Mouse (Mus musculus): ENCODE measurements around the gene Fkbp7. TPM values are rescaled to one million over a fixed set of nuclear protein-coding genes. Genes with fewer than 3 reads are reported as not detected.
A peak's percentile ranks its signal among the peaks of the same experiment; 100 is the strongest.

The Fkbp7 gene
- total RNA-seq, 1 experiment from 2014 or later = 16.3 TPM

DNA sequence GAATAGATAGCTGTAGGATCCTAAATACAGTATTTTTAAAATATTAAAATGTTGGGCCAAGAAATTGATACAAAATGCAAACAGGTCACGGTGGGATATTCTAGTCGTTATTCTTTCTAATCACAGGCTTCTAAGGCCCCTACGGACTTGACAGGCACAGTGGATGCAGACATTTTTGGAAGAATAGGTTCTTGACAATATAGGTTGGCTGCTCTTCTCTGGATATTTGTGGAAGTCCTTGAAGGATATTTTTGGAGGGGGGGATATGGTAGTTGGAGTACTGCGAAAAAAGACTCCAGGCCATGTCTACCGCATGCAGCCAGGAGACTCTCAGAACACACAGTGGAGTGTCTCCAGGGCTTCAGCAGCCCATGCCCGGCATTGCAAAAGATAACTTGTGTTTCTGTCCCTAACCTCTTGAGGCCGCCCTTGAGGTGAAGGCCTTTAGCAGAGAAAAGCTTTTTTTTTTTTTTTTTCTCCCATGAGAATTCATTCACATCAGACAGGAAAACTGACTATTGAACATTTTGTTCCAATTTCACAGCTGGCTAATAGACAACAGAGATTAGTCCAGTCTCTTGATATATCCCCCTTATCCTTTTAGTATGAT lies 661 bp upstream of the Fkbp7 start:
- peak; percentile 43 to 60; a peak in 3 of 4 replicates for ATAC-seq (replicated peaks in 1 of 2; ENCODE audit: insufficient read depth in 1 of 2, low FRiP score in 2 of 2, low TSS enrichment in 1 of 2, low read depth in 1 of 2, poor library complexity in 2 of 2, severe bottlenecking in 2 of 2)

DNA sequence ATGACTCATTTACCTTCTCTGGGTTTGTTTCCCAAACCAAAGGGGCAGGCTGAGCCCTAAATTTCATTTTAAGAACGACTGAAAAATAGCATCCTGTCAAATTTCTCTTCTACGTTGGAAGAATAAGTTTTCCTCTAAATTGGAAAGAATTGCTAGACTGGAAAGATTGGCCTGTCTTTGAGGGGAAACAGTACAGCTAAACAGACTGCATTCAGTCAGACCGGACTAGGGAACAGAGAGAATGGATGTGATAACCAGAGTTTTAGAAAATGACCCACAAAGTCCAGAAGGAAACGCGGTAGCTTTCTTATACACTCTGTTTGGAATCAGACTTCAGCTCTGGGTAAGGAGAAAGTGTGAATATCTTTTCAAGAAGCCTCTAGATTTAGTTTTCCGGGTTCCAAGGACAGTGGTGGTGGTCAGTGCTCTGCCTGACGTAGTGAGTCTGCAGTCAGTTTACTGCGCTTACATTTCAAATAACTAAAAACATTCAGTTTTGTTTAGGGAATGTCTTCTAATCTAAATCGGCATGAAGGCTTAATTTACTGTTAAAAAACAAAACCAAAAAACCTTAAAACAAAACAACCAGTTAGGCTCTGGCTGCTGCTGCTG lies 676 bp downstream of the Fkbp7 start:
- ATAC-seq (replicated peaks in 1 of 2; ENCODE audit: insufficient read depth in 1 of 2, low FRiP score in 2 of 2, low TSS enrichment in 1 of 2, low read depth in 1 of 2, poor library complexity in 2 of 2, severe bottlenecking in 2 of 2) = no peak

DNA sequence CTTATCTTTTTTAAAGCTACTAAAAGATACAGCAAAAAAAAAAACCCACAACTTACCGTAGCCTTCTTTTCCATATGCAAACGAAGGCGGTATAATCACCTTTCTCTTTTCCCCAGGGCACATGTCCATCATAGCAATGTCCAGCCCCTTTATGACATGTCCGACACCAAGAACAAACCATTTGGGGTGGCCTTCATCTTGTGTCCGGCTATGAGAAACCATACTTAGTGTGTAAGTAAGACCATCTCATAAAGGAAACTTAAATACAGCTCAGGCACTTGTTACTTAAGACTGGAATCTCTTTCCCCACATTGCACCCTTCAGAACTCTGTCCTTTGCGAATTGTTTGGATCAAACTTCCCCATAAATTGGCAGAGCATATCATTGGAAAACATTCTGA lies 1.3 kb downstream of the Fkbp7 start:
- no peak for ATAC-seq (replicated peaks in 1 of 2; ENCODE audit: insufficient read depth in 1 of 2, low FRiP score in 2 of 2, low TSS enrichment in 1 of 2, low read depth in 1 of 2, poor library complexity in 2 of 2, severe bottlenecking in 2 of 2)

DNA sequence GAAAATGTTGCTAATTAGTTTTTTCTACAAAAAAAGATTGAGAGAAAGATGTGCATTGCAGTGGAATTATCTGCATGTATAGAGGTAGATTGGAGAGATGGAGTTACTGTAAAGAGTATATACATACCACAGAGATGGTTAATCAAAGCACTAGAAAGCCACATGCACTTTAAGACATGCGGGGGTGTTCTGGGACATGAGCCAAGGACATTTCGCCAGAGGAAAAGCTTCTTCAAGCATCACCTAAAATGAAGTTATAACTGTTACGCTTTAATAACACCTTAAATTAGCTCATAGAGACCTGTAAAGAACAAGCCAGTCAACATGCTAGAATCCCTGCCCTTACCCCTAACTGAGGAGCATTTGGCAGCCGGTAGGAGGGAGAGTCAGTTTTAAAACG lies 5.7 kb downstream of the Fkbp7 start:
- no peak for ATAC-seq (replicated peaks in 1 of 2; ENCODE audit: insufficient read depth in 1 of 2, low FRiP score in 2 of 2, low TSS enrichment in 1 of 2, low read depth in 1 of 2, poor library complexity in 2 of 2, severe bottlenecking in 2 of 2)

DNA sequence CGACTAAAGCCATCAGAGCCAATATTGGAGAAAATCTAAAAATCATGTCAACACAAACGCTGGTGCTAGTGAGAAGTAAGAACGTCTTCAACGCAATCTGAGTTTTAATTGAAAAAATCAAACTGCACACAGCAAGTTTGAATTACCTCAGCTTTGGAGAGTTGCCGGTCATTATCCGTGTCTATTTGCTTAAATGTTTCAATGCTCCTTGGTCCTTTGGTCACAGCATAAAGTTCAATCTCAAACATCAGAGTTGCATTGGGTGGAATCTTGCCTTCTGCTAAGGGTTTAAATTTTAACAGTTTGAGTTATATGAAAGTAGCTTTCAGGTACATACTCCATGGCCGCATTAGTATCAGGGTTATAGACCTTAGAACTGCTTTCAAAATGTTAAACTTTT lies 7.4 kb downstream of the Fkbp7 start:
- ATAC-seq (replicated peaks in 1 of 2; ENCODE audit: insufficient read depth in 1 of 2, low FRiP score in 2 of 2, low TSS enrichment in 1 of 2, low read depth in 1 of 2, poor library complexity in 2 of 2, severe bottlenecking in 2 of 2) = no peak

DNA sequence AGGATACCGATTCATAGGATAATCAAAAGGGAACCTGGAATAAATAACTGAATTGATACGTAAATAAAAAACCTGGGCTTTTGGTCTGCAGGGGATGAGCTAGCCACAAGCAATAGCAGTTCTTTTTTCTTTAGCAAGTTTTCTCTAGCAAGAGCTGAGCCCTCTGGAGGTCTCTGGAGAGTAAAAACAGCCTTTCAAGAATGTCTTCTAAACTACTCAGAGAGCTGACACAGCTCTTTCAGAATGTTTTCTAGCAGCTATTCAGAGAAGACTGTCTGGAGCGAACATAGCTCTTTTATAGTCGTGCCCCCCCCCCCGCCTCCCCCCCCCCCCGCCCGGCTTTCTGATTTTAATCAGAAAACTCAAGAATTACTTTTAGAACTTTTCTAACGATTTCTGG lies 13.5 kb downstream of the Fkbp7 start:
- ATAC-seq (replicated peaks in 1 of 2; ENCODE audit: insufficient read depth in 1 of 2, low FRiP score in 2 of 2, low TSS enrichment in 1 of 2, low read depth in 1 of 2, poor library complexity in 2 of 2, severe bottlenecking in 2 of 2) = no peak

DNA sequence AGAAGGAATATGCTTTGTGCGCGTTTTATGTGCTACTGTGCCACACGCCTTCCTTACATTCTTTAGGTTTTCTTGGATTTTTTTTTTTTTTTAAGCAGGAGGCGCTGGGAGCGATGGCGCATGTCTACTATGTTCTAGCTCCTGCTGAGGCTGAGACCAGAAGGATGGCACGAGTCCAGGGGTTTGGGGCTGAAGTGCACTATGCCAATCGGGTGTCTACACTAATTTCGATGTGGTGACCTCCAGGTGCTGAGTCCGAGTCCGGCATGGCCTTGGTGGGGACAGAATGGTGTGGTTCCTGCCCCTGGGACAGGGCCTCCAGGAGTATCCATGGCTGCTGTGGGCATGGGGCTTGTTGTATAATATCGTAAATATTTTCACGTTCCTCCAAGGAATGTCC lies 14.4 kb downstream of the Fkbp7 start:
- ATAC-seq (replicated peaks in 1 of 2; ENCODE audit: insufficient read depth in 1 of 2, low FRiP score in 2 of 2, low TSS enrichment in 1 of 2, low read depth in 1 of 2, poor library complexity in 2 of 2, severe bottlenecking in 2 of 2) = no peak; a peak in 1 of 4 replicates

DNA sequence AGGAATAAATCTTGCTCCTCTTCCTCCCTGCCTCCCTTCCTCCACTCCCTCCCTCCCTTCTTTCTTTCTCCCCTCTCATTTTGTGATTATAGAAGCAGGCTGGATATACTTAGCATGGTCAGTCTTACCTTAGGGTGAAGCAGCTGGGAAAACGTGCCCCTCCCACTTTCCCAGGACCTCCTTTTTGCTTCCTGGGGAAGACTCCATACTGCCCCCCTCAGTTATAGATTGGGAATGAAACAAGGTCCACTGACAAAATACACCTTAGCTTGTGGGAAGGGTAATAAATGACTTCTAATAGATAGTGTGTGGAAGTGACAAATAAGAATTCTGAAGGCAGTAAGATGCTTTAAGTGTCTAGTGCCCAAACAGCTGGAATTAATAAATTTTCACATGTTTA lies 16.9 kb downstream of the Fkbp7 start:
- ATAC-seq (replicated peaks in 1 of 2; ENCODE audit: insufficient read depth in 1 of 2, low FRiP score in 2 of 2, low TSS enrichment in 1 of 2, low read depth in 1 of 2, poor library complexity in 2 of 2, severe bottlenecking in 2 of 2) = no peak; a peak in 1 of 4 replicates

DNA sequence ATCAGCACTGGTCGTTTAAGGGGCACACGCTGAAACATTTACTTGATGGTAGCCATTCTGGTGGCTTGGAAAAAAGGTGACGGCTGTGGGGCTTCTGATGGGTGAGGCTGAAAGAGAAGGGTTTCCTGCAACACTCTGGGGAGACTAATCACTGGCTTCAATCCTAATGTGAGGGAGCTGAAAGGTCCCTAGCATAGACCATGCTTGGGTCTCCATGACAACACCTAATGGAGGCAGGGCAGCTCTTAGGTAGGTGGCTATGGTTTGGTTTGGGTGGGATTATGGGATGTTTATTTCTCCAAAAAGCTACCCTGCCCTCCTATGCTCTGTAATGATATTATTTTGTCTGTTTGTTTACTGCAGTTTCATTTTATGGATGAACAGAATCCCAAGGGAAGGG lies 17.5 kb downstream of the Fkbp7 start:
- no peak for ATAC-seq (replicated peaks in 1 of 2; ENCODE audit: insufficient read depth in 1 of 2, low FRiP score in 2 of 2, low TSS enrichment in 1 of 2, low read depth in 1 of 2, poor library complexity in 2 of 2, severe bottlenecking in 2 of 2)

DNA sequence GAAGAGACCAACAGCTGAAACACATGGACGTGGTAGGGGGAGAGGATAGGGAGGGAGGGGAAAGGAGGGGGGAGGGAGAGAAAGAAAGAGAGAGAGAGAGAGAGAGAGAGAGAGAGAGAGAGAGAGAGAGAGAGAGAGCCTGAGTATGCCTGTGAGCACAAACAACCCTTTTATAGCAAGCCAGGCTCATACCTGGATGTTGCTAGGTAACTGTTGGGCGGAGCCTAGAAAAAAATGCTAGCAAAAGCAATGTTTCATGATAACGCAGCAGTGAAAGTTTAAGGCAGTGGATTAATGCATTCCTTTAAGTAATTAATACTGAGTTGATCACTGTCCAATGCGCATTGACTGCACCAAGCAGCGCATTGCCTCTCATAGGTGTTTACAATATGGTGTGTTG lies 18.3 kb downstream of the Fkbp7 start:
- no peak for ATAC-seq (replicated peaks in 1 of 2; ENCODE audit: insufficient read depth in 1 of 2, low FRiP score in 2 of 2, low TSS enrichment in 1 of 2, low read depth in 1 of 2, poor library complexity in 2 of 2, severe bottlenecking in 2 of 2)

DNA sequence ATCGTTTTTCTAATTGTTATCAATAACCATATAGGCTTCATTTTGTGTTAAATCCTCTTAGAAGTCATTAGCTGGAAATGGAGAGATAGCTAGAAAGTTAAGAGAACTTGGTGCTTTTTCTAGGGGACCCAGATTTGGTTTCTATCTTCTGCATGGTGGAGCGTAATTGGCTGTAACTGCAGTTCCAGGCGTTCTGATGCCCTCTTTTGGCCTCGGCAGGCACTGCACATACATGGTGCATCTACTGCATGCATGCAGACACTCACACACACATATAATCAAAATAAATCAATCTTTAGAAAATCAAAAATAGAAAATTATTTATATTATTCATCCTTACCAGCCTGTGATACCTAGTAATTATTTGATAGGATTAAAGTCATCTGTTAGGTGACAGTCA lies 19.8 kb downstream of the Fkbp7 start:
- no peak for ATAC-seq (replicated peaks in 1 of 2; ENCODE audit: insufficient read depth in 1 of 2, low FRiP score in 2 of 2, low TSS enrichment in 1 of 2, low read depth in 1 of 2, poor library complexity in 2 of 2, severe bottlenecking in 2 of 2)

DNA sequence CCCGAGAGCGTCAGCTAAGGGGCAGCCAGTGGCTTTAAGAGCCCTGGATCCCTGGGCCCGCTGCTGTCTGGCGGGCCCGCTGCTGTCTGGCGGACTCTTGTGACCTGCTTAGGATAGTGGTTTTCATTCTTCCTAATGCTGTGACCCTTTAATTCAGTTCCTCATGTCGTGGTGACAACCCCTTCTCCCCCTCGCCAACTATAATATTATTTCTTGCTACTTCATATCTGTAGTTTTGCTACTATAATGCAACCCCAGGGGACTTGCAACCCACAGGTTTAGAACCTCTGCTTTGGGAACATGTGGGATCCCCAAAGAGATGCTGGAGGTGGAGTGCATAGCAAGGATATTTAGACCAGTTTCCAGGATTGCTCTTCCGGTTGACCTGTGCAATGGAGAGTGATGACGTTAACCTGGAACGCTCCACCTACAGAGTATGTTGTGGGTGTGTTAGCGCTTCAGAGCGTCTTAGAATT lies 24.2 kb downstream of the Fkbp7 start:
- peak; percentile 2 to 12; a peak in 2 of 4 replicates for ATAC-seq (replicated peaks in 1 of 2; ENCODE audit: insufficient read depth in 1 of 2, low FRiP score in 2 of 2, low TSS enrichment in 1 of 2, low read depth in 1 of 2, poor library complexity in 2 of 2, severe bottlenecking in 2 of 2)

DNA sequence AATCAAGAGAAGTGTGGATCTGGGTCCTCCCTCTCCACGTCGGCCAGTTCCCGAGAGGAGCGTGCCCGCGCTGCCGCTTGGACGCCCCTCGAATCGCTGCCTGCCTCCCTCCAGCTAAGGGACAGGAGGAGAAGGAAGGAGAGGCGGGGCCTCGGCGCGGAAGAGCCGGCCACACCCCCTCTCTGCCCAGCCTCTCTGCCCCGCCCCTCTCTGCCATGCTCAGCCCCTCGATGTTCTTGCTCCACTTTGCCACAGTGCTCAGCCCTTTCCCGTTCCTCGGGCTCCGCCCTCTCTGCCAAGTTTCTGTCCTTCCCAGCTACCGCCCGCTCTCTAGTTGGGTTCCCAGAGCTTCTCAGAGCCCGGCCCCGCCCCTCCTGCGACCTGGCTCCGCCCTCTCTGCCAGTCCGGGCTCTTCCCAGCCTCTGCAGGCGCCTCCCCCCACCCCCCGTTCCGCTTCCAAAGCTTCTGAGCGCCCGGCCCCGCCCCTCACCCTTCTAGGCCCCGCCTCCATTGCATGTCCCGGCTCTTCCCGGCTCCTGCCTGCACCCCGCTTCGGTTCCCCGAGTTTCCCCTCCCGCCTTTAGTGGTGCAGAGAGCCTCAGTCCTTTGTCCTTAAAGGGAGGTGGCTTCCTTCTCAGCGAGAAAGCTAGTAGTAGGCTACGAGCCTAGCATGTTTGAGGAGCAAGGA lies 24.9 kb downstream of the Fkbp7 start, which contains the start of the genes Prkra and Pjvk:
Prkra (minus strand) TSS at position 133 of the 688 bp plus-strand sequence.
Pjvk (plus strand) TSS at position 594 of the 688 bp plus-strand sequence.
- peak; percentile 97 for ATAC-seq (replicated peaks in 1 of 2; ENCODE audit: insufficient read depth in 1 of 2, low FRiP score in 2 of 2, low TSS enrichment in 1 of 2, low read depth in 1 of 2, poor library complexity in 2 of 2, severe bottlenecking in 2 of 2)

DNA sequence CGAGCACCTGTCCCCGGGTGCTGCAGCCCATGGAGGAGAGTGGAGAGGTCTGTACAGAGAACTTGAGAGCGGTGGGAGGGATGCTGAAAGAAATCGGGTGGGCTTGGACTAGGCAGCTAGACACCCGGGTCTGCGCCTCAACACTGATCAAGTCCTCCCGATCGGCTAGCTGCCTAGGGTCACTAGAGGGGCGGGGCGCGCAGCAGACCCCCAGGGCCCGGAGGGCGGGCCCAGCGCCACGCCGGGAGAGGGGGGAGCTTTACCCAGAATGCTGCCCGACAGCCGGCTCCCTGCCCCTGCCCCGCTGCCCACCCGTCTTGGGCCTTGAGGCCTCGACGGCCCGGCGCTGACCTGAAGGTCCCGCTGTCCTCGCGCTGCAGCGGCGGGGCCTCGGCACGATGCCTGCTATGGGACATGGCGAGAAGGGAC lies 25.5 kb downstream of the Fkbp7 start:
- peak in 1 of 2 experiments; percentile 6; a peak in 1 of 4 replicates for ATAC-seq (replicated peaks in 1 of 2; ENCODE audit: insufficient read depth in 1 of 2, low FRiP score in 2 of 2, low TSS enrichment in 1 of 2, low read depth in 1 of 2, poor library complexity in 2 of 2, severe bottlenecking in 2 of 2)

DNA sequence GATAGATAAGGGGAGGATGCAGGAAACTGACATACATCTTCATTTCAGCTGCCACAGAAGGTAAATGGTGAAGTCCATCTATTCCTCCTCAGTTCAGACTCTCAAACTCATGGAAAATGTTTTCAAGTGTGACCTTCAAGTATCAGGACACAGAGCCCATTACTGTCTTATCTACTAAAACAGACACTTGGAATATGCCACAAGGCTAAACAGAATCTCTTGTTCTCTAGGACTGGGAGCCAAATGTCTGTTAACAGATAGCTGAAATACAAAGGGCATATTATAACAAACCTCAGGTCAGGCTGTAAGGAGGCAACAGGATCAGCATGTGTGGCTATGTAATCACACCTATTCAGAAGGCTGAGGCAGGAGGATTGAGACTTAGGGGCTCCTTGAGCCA lies 29.1 kb downstream of the Fkbp7 start:
- ATAC-seq (replicated peaks in 1 of 2; ENCODE audit: insufficient read depth in 1 of 2, low FRiP score in 2 of 2, low TSS enrichment in 1 of 2, low read depth in 1 of 2, poor library complexity in 2 of 2, severe bottlenecking in 2 of 2) = no peak

DNA sequence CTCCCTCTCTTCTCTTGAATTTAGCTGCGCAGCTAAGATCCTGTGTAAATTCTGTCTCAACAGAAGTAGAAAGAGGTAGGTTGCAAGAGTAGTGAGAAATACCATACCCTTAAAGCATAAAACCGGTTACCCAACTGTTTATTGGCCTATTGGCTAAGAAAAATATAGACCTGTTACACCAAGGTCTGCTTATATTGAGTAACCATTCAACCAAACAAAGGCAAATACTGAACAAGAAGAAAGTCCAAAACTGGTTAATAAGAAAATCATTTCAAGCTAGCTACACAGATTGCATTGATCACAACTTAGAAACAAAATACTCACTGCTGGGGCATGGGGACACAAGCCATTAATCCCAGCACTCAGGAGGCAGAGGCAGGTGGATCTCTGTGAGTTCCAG lies 33.3 kb downstream of the Fkbp7 start:
- ATAC-seq (replicated peaks in 1 of 2; ENCODE audit: insufficient read depth in 1 of 2, low FRiP score in 2 of 2, low TSS enrichment in 1 of 2, low read depth in 1 of 2, poor library complexity in 2 of 2, severe bottlenecking in 2 of 2) = no peak

DNA sequence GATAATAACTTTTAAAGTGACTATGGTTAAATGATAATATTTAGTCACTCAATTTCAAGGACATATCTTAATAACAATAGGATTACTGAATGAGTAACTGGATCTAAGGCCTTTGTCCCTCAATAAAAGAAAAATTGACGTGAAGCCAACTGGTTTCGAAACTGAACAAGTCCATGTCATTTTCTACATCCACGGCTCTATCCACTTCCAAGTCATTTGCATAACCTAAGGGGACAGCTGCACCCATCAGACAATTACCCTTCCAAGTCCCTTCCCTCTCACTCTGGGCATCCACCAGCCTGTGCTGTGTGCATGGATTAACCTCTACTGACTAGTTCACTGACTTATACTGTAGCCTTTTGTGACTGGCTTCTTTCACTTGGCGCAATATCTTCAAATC lies 41.3 kb downstream of the Fkbp7 start:
- ATAC-seq (replicated peaks in 1 of 2; ENCODE audit: insufficient read depth in 1 of 2, low FRiP score in 2 of 2, low TSS enrichment in 1 of 2, low read depth in 1 of 2, poor library complexity in 2 of 2, severe bottlenecking in 2 of 2) = no peak

DNA sequence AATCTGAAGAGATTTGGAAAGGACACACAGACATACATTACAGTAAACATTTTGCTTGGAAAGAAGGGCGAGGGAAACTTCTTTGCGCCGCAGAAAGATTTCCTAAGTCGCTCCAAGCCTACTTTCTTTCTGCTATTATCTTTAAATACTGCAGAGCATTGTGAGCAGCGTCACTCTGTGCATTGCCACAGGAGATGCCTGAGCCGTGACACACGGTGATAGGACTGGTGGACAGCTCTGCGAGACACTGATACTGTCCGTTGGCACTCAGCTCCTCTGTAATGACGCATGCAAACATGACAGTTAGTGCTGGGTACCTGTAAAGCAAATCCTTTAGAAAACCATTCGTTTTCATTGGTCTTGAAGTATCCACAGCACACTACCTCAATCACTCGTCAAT lies 42.6 kb downstream of the Fkbp7 start:
- no peak for ATAC-seq (replicated peaks in 1 of 2; ENCODE audit: insufficient read depth in 1 of 2, low FRiP score in 2 of 2, low TSS enrichment in 1 of 2, low read depth in 1 of 2, poor library complexity in 2 of 2, severe bottlenecking in 2 of 2)
